Mouse (Mus musculus): ENCODE measurements around the gene Lsm10. TPM values are rescaled to one million over a fixed set of nuclear protein-coding genes. Genes with fewer than 3 reads are reported as not detected.

The Lsm10 gene
- polyA plus RNA-seq, 1 experiment from 2014 or later: 55.8 TPM

GRCm38 (mm10) chr4:126067401-126068077 lies 28.9 kb upstream of the Lsm10 start:
- Histone ChIP-seq H3K27me3 (replicated peaks; ENCODE audit: control insufficient read depth, insufficient read depth, low read length) (no peaks in the 10 kb centered on the region), H3K9ac (ENCODE audit: low read depth, low read length) (no peak overlapping the region), H3K9me3 (ENCODE audit: control insufficient read depth, low read length) (no peaks in the 10 kb centered on the region), H3K27ac (ENCODE audit: low read depth, low read length) (no peak overlapping the region), H3K4me3 (ENCODE audit: low read length) (no peak overlapping the region), H3K4me1 (ENCODE audit: control insufficient read depth, insufficient read depth, low read depth, low read length) (no peaks in the 10 kb centered on the region), H3K4me2 (ENCODE audit: low read length) (no peak overlapping the region), H3K36me3 (ENCODE audit: control insufficient read depth, insufficient read depth, low read length) (no peaks in the 10 kb centered on the region)
- 71% methylated on average over 15 of the region's 15 CpGs for WGBS
- ATAC-seq: no peak

DNA sequence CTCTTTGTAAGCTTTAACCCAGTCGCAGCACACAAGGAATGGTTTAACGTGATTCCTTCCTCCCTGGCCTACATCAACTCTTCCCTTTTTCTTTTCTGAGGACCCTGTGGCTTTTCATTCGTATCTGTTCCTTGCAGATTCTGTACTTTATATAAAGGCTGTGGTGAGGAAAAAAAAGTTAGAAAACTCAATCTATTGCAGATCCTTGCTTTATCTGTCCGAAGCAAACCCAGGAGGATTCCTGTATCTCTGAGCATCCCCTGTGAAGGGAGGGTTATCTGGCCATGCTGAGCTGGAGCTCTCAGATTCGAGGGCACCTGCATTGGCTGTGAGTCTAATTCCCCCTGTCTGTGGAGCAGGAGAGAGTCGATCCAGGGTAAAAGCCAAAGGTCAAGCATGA lies 27.6 kb upstream of the Lsm10 start:
- WGBS: 84% methylated on average over 6 of the region's 6 CpGs
- no peak overlapping the region for H3K4me2 ChIP-seq (ENCODE audit: low read length)
- H3K4me1 ChIP-seq (ENCODE audit: control insufficient read depth, insufficient read depth, low read depth, low read length): no peaks in the 10 kb centered on the region
- peaks cover 2% of the 10 kb centered on the region; the same call in 1 of the 2 replicates for H3K36me3 ChIP-seq (ENCODE audit: control insufficient read depth, insufficient read depth, low read length)
- H3K4me3 ChIP-seq (ENCODE audit: low read length): no peak overlapping the region
- H3K27ac ChIP-seq (ENCODE audit: low read depth, low read length): no peak overlapping the region
- H3K9ac ChIP-seq (ENCODE audit: low read depth, low read length): no peak overlapping the region
- no peak for ATAC-seq
- no peaks in the 10 kb centered on the region for H3K9me3 ChIP-seq (ENCODE audit: control insufficient read depth, low read length)
- H3K27me3 ChIP-seq (replicated peaks; ENCODE audit: control insufficient read depth, insufficient read depth, low read length): no peaks in the 10 kb centered on the region

GRCm38 (mm10) chr4:126077833-126078232 lies 18.6 kb upstream of the Lsm10 start:
- Histone ChIP-seq H3K9ac (ENCODE audit: low read depth, low read length) (no peak overlapping the region), H3K36me3 (ENCODE audit: control insufficient read depth, insufficient read depth, low read length) (peaks cover 13% of the 10 kb centered on the region; the same call in 1 of the 2 replicates), H3K4me3 (ENCODE audit: low read length) (no peak overlapping the region), H3K4me1 (ENCODE audit: control insufficient read depth, insufficient read depth, low read depth, low read length) (no peaks in the 10 kb centered on the region), H3K9me3 (ENCODE audit: control insufficient read depth, low read length) (no peaks in the 10 kb centered on the region), H3K4me2 (ENCODE audit: low read length) (no peak overlapping the region), H3K27me3 (replicated peaks; ENCODE audit: control insufficient read depth, insufficient read depth, low read length) (no peaks in the 10 kb centered on the region), H3K27ac (ENCODE audit: low read depth, low read length) (no peak overlapping the region)
- WGBS: 87% methylated on average over 6 of the region's 6 CpGs
- ATAC-seq: no peak

DNA sequence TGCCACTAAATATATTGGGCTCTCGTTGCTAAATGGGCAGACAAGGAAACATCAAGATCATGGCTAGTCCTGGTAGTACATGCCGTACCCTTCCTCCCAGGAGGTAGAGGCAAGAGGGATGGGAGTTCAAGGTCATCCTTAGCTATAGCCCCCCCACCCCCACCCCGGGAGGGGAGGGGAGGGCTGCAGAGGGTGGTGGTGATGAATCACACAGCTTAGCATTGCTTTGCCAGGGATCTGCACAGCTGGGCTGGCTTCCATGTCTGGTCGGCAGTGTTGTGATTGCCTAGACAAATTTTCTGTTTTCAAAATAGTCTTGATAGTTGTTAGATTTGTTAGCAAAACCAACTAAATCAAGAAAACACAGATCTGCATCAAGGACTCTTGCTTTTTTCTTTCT lies 17.2 kb upstream of the Lsm10 start:
- Histone ChIP-seq H3K4me2 (ENCODE audit: low read length) (no peak overlapping the region), H3K27me3 (replicated peaks; ENCODE audit: control insufficient read depth, insufficient read depth, low read length) (no peaks in the 10 kb centered on the region), H3K36me3 (ENCODE audit: control insufficient read depth, insufficient read depth, low read length) (peaks cover 9% of the 10 kb centered on the region), H3K27ac (ENCODE audit: low read depth, low read length) (no peak overlapping the region), H3K4me3 (ENCODE audit: low read length) (no peak overlapping the region), H3K9me3 (ENCODE audit: control insufficient read depth, low read length) (no peaks in the 10 kb centered on the region), H3K9ac (ENCODE audit: low read depth, low read length) (no peak overlapping the region), H3K4me1 (ENCODE audit: control insufficient read depth, insufficient read depth, low read depth, low read length) (no peaks in the 10 kb centered on the region)
- ATAC-seq: no peak
- WGBS: 88% methylated on average over 4 of the region's 4 CpGs

GRCm38 (mm10) chr4:126081601-126082000 lies 14.8 kb upstream of the Lsm10 start:
- Histone ChIP-seq H3K27ac (ENCODE audit: low read depth, low read length) (no peak overlapping the region), H3K4me2 (ENCODE audit: low read length) (no peak overlapping the region), H3K36me3 (ENCODE audit: control insufficient read depth, insufficient read depth, low read length) (peaks cover 4% of the 10 kb centered on the region), H3K4me1 (ENCODE audit: control insufficient read depth, insufficient read depth, low read depth, low read length) (no peaks in the 10 kb centered on the region), H3K9me3 (ENCODE audit: control insufficient read depth, low read length) (no peaks in the 10 kb centered on the region), H3K4me3 (ENCODE audit: low read length) (no peak overlapping the region), H3K27me3 (replicated peaks; ENCODE audit: control insufficient read depth, insufficient read depth, low read length) (no peaks in the 10 kb centered on the region), H3K9ac (ENCODE audit: low read depth, low read length) (no peak overlapping the region)
- ATAC-seq: no peak
- 94% methylated on average over 1 of the region's 1 CpGs for WGBS

DNA sequence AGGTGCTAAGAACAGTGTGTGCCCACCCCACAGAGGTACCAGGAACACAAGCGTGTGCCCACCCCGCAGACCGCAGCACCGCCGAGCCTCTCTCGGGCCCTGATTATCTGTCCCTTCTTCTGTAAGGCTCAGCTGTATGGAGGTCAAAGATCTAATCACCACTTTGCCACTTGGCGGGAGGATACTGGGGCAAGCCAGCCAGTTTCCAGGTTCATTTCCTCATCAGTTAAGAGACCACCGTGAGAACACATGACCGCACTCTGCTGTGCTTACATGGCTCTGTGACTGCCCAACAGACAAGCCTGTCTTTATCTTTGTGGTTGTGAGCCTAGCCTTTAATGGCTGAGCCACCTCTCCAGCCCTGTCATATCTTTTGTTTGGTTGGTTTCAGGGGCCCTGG lies 13.4 kb upstream of the Lsm10 start:
- 95% methylated on average over 9 of the region's 9 CpGs for WGBS

GRCm38 (mm10) chr4:126084382-126084781 lies 12.0 kb upstream of the Lsm10 start:
- H3K9ac ChIP-seq (ENCODE audit: low read depth, low read length): no peak overlapping the region
- 75% methylated on average over 8 of the region's 8 CpGs for WGBS
- no peaks in the 10 kb centered on the region for H3K4me1 ChIP-seq (ENCODE audit: control insufficient read depth, insufficient read depth, low read depth, low read length)
- no peak overlapping the region for H3K4me2 ChIP-seq (ENCODE audit: low read length)
- H3K27me3 ChIP-seq (replicated peaks; ENCODE audit: control insufficient read depth, insufficient read depth, low read length): no peaks in the 10 kb centered on the region
- H3K4me3 ChIP-seq (ENCODE audit: low read length): no peak overlapping the region
- ATAC-seq: no peak
- H3K27ac ChIP-seq (ENCODE audit: low read depth, low read length): no peak overlapping the region
- no peaks in the 10 kb centered on the region for H3K9me3 ChIP-seq (ENCODE audit: control insufficient read depth, low read length)
- peaks cover 4% of the 10 kb centered on the region for H3K36me3 ChIP-seq (ENCODE audit: control insufficient read depth, insufficient read depth, low read length)

More for the DNA sequence above, 13.4 kb upstream of the Lsm10 start:
- no peak for ATAC-seq
- H3K9me3 ChIP-seq (ENCODE audit: control insufficient read depth, low read length): no peaks in the 10 kb centered on the region
- H3K36me3 ChIP-seq (ENCODE audit: control insufficient read depth, insufficient read depth, low read length): peaks cover 4% of the 10 kb centered on the region
- H3K4me1 ChIP-seq (ENCODE audit: control insufficient read depth, insufficient read depth, low read depth, low read length): no peaks in the 10 kb centered on the region
- no peak overlapping the region for H3K9ac ChIP-seq (ENCODE audit: low read depth, low read length)
- no peak overlapping the region for H3K27ac ChIP-seq (ENCODE audit: low read depth, low read length)
- H3K27me3 ChIP-seq (replicated peaks; ENCODE audit: control insufficient read depth, insufficient read depth, low read length): no peaks in the 10 kb centered on the region
- H3K4me2 ChIP-seq (ENCODE audit: low read length): no peak overlapping the region
- H3K4me3 ChIP-seq (ENCODE audit: low read length): no peak overlapping the region

DNA sequence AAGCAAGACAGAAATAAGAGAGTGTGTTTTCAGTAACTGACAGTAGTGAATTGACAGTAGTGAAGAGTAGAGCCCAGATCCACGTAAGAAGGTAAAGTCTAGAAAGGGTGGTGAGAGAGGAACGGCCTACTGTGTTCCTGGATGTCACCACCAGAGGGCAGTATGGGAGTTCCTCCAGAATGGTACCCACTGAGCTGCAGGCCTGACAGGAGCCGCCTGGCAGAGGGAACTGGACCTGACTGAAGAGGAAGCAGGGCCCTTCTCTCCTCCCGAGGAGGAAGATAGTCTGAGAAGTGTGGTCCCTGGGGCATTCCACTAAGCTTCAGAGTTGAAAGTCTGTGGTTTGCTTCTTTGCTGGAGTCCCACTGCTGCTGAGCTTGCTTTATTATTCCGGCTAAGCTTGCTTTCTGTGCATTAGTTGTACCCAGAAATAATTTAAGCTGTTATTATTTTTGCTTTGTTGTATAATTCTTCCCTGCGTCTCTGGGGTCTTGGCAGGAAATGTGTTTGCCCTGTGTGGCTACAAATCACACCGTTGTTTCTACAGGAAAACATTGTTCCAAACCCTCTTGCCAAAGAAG lies 10.3 kb upstream of the Lsm10 start:
- Histone ChIP-seq H3K27ac (ENCODE audit: low read depth, low read length) (no peak overlapping the region), H3K4me2 (ENCODE audit: low read length) (no peak overlapping the region), H3K27me3 (replicated peaks; ENCODE audit: control insufficient read depth, insufficient read depth, low read length) (no peaks in the 10 kb centered on the region), H3K4me1 (ENCODE audit: control insufficient read depth, insufficient read depth, low read depth, low read length) (no peaks in the 10 kb centered on the region), H3K9me3 (ENCODE audit: control insufficient read depth, low read length) (no peaks in the 10 kb centered on the region), H3K9ac (ENCODE audit: low read depth, low read length) (no peak overlapping the region), H3K36me3 (ENCODE audit: control insufficient read depth, insufficient read depth, low read length) (peaks cover 4% of the 10 kb centered on the region), H3K4me3 (ENCODE audit: low read length) (no peak overlapping the region)
- WGBS: 26% methylated on average over 7 of the region's 7 CpGs
- peak; percentile 88 for ATAC-seq

GRCm38 (mm10) chr4:126090101-126090847 lies 6.1 kb upstream of the Lsm10 start:
- no peak for ATAC-seq
- Histone ChIP-seq H3K9me3 (ENCODE audit: control insufficient read depth, low read length) (no peaks in the 10 kb centered on the region), H3K9ac (ENCODE audit: low read depth, low read length) (no peak overlapping the region), H3K36me3 (ENCODE audit: control insufficient read depth, insufficient read depth, low read length) (no peaks in the 10 kb centered on the region), H3K27me3 (replicated peaks; ENCODE audit: control insufficient read depth, insufficient read depth, low read length) (no peaks in the 10 kb centered on the region), H3K27ac (ENCODE audit: low read depth, low read length) (no peak overlapping the region), H3K4me2 (ENCODE audit: low read length) (no peak overlapping the region), H3K4me3 (ENCODE audit: low read length) (no peak overlapping the region), H3K4me1 (ENCODE audit: control insufficient read depth, insufficient read depth, low read depth, low read length) (no peaks in the 10 kb centered on the region)
- WGBS: 81% methylated on average over 7 of the region's 7 CpGs

All from hindbrain, embryonic 16.5 days (tissue).